Mouse (Mus musculus): ENCODE data around the gene Zyg11a. TPM values are rescaled to one million over a fixed set of nuclear protein-coding genes. Genes with fewer than 3 reads are reported as not detected.
"Not testable (repeated sequence)": the region's sequence is repeated elsewhere in the genome, so short reads cannot be mapped to it uniquely, and the experiment has no call there.

Zyg11a gene
- polyA plus RNA-seq, 1 experiment = 22.3 TPM

DNA sequence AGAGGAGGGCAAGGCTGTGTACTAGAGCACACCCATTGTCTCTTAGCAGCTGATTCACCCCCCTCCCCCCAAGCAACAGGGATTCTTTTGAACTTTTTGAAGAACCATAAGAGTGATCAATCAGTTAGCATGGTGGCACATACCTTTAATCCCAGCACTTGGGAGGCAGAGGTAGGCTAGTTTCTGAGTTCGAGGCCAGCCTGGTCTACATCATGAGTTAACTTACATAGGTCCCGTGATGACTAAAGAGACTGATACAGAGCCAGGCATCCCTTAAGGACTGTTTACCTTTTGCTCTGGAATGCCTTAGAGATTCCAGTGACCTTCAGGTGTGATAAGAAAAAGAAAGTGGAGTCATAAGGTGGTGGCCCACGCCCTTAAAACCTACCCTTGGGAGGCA lies 54.6 kb downstream of the Zyg11a start:
- H3K36me3 ChIP-seq (ENCODE audit: control insufficient read depth, insufficient read depth, low read length, poor library complexity, severe bottlenecking) = no peaks in the 10 kb centered on the region; the same call in 1 of the 2 replicates
- peak overlapping the region; percentile 4; the same call in 1 of the 2 replicates for H3K27ac ChIP-seq (ENCODE audit: insufficient read depth, low read length)
- H3K4me3 ChIP-seq (ENCODE audit: low read depth, low read length) = no peak overlapping the region
- peaks cover 3% of the 10 kb centered on the region; the same call in 1 of the 2 replicates for H3K9me3 ChIP-seq (replicated peaks; ENCODE audit: control insufficient read depth, insufficient read depth, low read length, poor library complexity, severe bottlenecking)
- H3K4me1 ChIP-seq (ENCODE audit: control insufficient read depth, insufficient read depth, low read length) = peaks cover 2% of the 10 kb centered on the region
- TF ChIP-seq EP300 (IDR thresholded peaks at IDR 0.05; ENCODE audit: insufficient read depth, low read depth, low read length) (0 out of 2 replicates have a peak, but pooled peaks have one; percentile 20), CTCF (IDR thresholded peaks at IDR 0.05; ENCODE audit: low read depth, low read length) (no peak)
- no peaks in the 10 kb centered on the region for H3K27me3 ChIP-seq (ENCODE audit: control insufficient read depth, insufficient read depth, low read length, poor library complexity, severe bottlenecking)
- H3K9ac ChIP-seq (ENCODE audit: low read depth, poor library complexity, severe bottlenecking) = no peak overlapping the region

- H3K27ac ChIP-seq (ENCODE audit: insufficient read depth, low read length) = no peak overlapping the region
- no peaks in the 10 kb centered on the region for H3K27me3 ChIP-seq (ENCODE audit: control insufficient read depth, insufficient read depth, low read length, poor library complexity, severe bottlenecking)
- H3K4me3 ChIP-seq (ENCODE audit: low read depth, low read length) = no peak overlapping the region
- no peak overlapping the region for H3K9ac ChIP-seq (ENCODE audit: low read depth, poor library complexity, severe bottlenecking)
- H3K9me3 ChIP-seq (replicated peaks; ENCODE audit: control insufficient read depth, insufficient read depth, low read length, poor library complexity, severe bottlenecking) = peaks cover 8% of the 10 kb centered on the region
- peaks cover 2% of the 10 kb centered on the region for H3K4me1 ChIP-seq (ENCODE audit: control insufficient read depth, insufficient read depth, low read length)
- H3K36me3 ChIP-seq (ENCODE audit: control insufficient read depth, insufficient read depth, low read length, poor library complexity, severe bottlenecking) = no peaks in the 10 kb centered on the region
- TF ChIP-seq CTCF (IDR thresholded peaks at IDR 0.05; ENCODE audit: low read depth, low read length) (no peak), POLR2A (IDR thresholded peaks at IDR 0.05; ENCODE audit: insufficient read depth, low read length) (no peak), EP300 (IDR thresholded peaks at IDR 0.05; ENCODE audit: insufficient read depth, low read depth, low read length) (no peak)
These were observed 55.9 kb downstream of the Zyg11a start for GRCm38 (mm10) chr4:108161936-108162335.

DNA sequence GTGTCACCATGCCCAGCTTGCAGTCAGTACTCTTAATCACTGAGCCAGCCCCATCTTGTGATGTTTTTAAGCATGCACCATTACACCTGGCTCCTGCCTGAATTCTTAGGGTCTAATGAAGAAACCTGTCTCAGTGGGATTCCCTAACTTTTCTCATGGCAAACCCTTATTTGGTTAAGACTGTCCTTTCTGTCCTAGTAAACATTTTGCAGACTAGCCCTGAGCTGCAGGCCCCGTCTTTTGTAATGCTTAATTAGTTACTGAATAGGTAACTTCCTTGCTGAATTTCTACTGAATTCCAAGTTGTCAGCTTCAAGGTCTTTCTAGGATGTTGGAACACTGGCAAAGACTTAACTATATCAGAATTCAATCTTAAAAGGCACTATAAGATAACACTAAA lies 62.7 kb downstream of the Zyg11a start:
- H3K36me3 ChIP-seq (ENCODE audit: control insufficient read depth, insufficient read depth, low read length, poor library complexity, severe bottlenecking); H3K27me3 ChIP-seq (ENCODE audit: control insufficient read depth, insufficient read depth, low read length, poor library complexity, severe bottlenecking); H3K4me1 ChIP-seq (ENCODE audit: control insufficient read depth, insufficient read depth, low read length); H3K9ac ChIP-seq (ENCODE audit: low read depth, poor library complexity, severe bottlenecking); H3K4me3 ChIP-seq (ENCODE audit: low read depth, low read length); H3K27ac ChIP-seq (ENCODE audit: insufficient read depth, low read length): not testable (repeated sequence)
- peaks cover 22% of the 10 kb centered on the region for H3K9me3 ChIP-seq (replicated peaks; ENCODE audit: control insufficient read depth, insufficient read depth, low read length, poor library complexity, severe bottlenecking)

DNA sequence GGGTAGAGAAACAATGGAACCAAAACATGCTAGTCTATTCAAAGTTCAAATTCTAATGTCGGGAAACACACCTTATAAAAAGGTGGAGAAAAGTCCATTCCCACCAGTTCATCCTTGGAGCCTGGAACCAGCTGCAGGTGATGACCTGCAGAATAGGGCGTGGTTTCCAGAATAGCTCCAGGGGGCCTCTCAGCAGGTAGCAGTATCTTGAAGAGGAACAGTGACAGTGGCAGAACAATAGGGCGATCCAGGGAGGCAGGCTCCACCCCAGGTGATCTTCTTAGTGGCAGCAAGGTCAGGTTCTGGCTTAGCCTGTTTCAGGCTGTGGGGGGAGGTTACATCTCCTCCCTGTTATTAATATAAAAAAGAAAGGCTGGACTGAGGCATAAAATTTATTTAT lies 72.3 kb downstream of the Zyg11a start:
- not testable (repeated sequence) for H3K4me1 ChIP-seq (ENCODE audit: control insufficient read depth, insufficient read depth, low read length); H3K4me3 ChIP-seq (ENCODE audit: low read depth, low read length); H3K9ac ChIP-seq (ENCODE audit: low read depth, poor library complexity, severe bottlenecking); H3K27me3 ChIP-seq (ENCODE audit: control insufficient read depth, insufficient read depth, low read length, poor library complexity, severe bottlenecking); H3K36me3 ChIP-seq (ENCODE audit: control insufficient read depth, insufficient read depth, low read length, poor library complexity, severe bottlenecking)
- Histone ChIP-seq H3K9me3 (replicated peaks; ENCODE audit: control insufficient read depth, insufficient read depth, low read length, poor library complexity, severe bottlenecking) (peaks cover 12% of the 10 kb centered on the region), H3K27ac (ENCODE audit: insufficient read depth, low read length) (peak overlapping the region; percentile 91)
- TF ChIP-seq EP300 (IDR thresholded peaks at IDR 0.05; ENCODE audit: insufficient read depth, low read depth, low read length) = peak; percentile 82

DNA sequence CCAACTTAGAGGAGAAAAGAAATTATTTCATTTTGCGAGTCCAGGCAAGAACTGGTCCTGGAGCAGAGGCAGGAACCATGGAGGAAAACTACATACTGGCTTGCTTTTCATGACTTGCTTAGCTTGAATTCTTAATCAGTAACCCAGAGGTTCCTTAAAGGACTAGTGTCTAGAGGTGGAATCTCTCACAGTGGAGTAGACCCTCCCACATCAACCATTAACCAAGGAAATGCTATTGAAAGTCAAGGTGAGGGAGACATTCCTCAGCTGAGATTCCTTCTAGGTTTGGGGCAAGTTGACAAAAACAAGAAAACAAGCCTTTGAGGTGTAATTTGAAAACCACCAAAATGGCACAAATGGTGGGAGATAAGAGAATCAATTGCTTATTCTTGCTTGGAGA lies 73.0 kb downstream of the Zyg11a start, which contains the start of gene Scp2:
Gene Scp2 (minus strand): TSS at position 119 of the 400 bp plus-strand sequence.
- Histone ChIP-seq H3K36me3 (ENCODE audit: control insufficient read depth, insufficient read depth, low read length, poor library complexity, severe bottlenecking) (no peaks in the 10 kb centered on the region), H3K9me3 (replicated peaks; ENCODE audit: control insufficient read depth, insufficient read depth, low read length, poor library complexity, severe bottlenecking) (peaks cover 12% of the 10 kb centered on the region), H3K27me3 (ENCODE audit: control insufficient read depth, insufficient read depth, low read length, poor library complexity, severe bottlenecking) (no peaks in the 10 kb centered on the region), H3K4me3 (ENCODE audit: low read depth, low read length) (no peak within 1 kb of the TSS), H3K9ac (ENCODE audit: low read depth, poor library complexity, severe bottlenecking) (no peak within 1 kb of the TSS), H3K27ac (ENCODE audit: insufficient read depth, low read length) (peak within 1 kb of the TSS; percentile 91), H3K4me1 (ENCODE audit: control insufficient read depth, insufficient read depth, low read length) (peaks cover 3% of the 10 kb centered on the region)
- TF ChIP-seq CTCF (IDR thresholded peaks at IDR 0.05; ENCODE audit: low read depth, low read length) = no peak
- TF ChIP-seq EP300 (IDR thresholded peaks at IDR 0.05; ENCODE audit: insufficient read depth, low read depth, low read length) = no peak
- TF ChIP-seq POLR2A (IDR thresholded peaks at IDR 0.05; ENCODE audit: insufficient read depth, low read length) = no peak

DNA sequence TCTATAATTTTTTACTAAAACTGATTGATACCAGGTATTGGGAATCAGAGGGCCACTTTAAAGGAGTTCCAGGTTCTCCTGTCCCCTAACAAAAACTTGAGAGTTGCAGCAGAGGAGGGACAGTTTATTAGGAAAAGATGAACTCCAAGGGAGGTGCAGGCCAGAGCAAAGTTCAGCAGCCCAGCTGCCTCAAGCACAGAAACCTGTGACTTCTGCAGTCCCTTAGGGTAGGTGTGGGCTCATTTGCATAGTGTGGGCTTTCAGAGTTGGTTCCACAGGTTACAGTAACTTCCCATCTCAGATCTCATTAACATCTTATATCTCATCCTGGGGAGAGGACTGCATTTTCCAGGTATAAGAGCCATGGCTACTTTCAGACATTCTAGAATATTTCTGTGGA lies 74.1 kb downstream of the Zyg11a start:
- Histone ChIP-seq H3K4me3 (ENCODE audit: low read depth, low read length) (no peak overlapping the region), H3K27me3 (ENCODE audit: control insufficient read depth, insufficient read depth, low read length, poor library complexity, severe bottlenecking) (no peaks in the 10 kb centered on the region), H3K4me1 (ENCODE audit: control insufficient read depth, insufficient read depth, low read length) (peaks cover 3% of the 10 kb centered on the region), H3K9ac (ENCODE audit: low read depth, poor library complexity, severe bottlenecking) (no peak overlapping the region), H3K9me3 (replicated peaks; ENCODE audit: control insufficient read depth, insufficient read depth, low read length, poor library complexity, severe bottlenecking) (peaks cover 12% of the 10 kb centered on the region), H3K27ac (ENCODE audit: insufficient read depth, low read length) (no peak overlapping the region), H3K36me3 (ENCODE audit: control insufficient read depth, insufficient read depth, low read length, poor library complexity, severe bottlenecking) (no peaks in the 10 kb centered on the region)
- TF ChIP-seq EP300 (IDR thresholded peaks at IDR 0.05; ENCODE audit: insufficient read depth, low read depth, low read length) = no peak
- TF ChIP-seq POLR2A (IDR thresholded peaks at IDR 0.05; ENCODE audit: insufficient read depth, low read length) = no peak
- TF ChIP-seq CTCF (IDR thresholded peaks at IDR 0.05; ENCODE audit: low read depth, low read length) = no peak

DNA sequence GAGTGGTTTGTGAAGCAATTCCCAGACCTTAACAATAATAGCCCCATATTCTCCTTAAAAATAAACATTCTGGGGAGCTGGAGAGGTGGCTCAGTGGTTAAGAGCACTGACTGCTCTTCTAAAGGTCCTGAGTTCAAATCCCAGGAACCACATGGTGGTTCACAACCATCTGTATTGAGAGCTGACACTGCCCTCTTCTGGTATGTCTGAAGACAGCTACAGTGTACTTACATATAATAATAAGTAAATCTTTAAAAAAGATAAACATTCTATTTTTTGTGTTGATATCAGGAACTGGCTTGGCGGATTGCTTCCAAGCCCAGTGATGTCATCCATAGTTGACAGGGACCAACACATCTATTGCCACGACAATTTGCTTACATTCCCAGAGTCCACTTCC lies 74.7 kb downstream of the Zyg11a start:
- H3K9me3 ChIP-seq (replicated peaks; ENCODE audit: control insufficient read depth, insufficient read depth, low read length, poor library complexity, severe bottlenecking) = peaks cover 12% of the 10 kb centered on the region
- not testable (repeated sequence) for H3K27ac ChIP-seq (ENCODE audit: insufficient read depth, low read length); H3K4me3 ChIP-seq (ENCODE audit: low read depth, low read length); H3K4me1 ChIP-seq (ENCODE audit: control insufficient read depth, insufficient read depth, low read length); H3K27me3 ChIP-seq (ENCODE audit: control insufficient read depth, insufficient read depth, low read length, poor library complexity, severe bottlenecking); H3K9ac ChIP-seq (ENCODE audit: low read depth, poor library complexity, severe bottlenecking); H3K36me3 ChIP-seq (ENCODE audit: control insufficient read depth, insufficient read depth, low read length, poor library complexity, severe bottlenecking)

Data from ES-Bruce4 (cell line).